Mouse (Mus musculus) intestine, embryonic 16.5 days (tissue): ENCODE measurements at regions not wholly inside any gene's neighbourhood (a gene's known extent, or its start where the extent isn't known, plus 50 kb on each side); places are given as distances from the start of the nearest gene placed in this dataset.
"Not testable (repeated sequence)": the region's sequence is repeated elsewhere in the genome, so short reads cannot be mapped to it uniquely, and the experiment has no call there.

Source experiments
- ATAC-seq: fragments of 200-750 bp; cut with Nextera tagmentation; 2 replicates; pipeline ENCODE4 v1.8.0; 2017; ENCODE audit warnings: moderate TSS enrichment, moderate library complexity
- H3K27ac ChIP-seq: fragments of 300-500 bp; sonication (generic); 2 replicates; pipeline ENCODE4 v1.5.1; 2014; ENCODE audit warnings: mild to moderate bottlenecking, low read length
- H3K27me3 ChIP-seq: fragments of 300-500 bp; sonication (generic); replicated peaks from 2 replicates; pipeline ENCODE4 v1.6.1; 2014; ENCODE audit warnings: low read length, control low read depth, mixed read lengths; ENCODE audit not compliant: control insufficient read depth, insufficient read depth
- H3K36me3 ChIP-seq: fragments of 300-500 bp; sonication (generic); 2 replicates; pipeline ENCODE4 v1.6.1; 2014; ENCODE audit warnings: low read length, control low read depth; ENCODE audit not compliant: control insufficient read depth, insufficient read depth
- H3K4me1 ChIP-seq: fragments of 300-500 bp; sonication (generic); 2 replicates; pipeline ENCODE4 v1.6.1; 2014; ENCODE audit warnings: low read length, control low read depth, mixed read lengths; ENCODE audit not compliant: control insufficient read depth, insufficient read depth
- H3K4me2 ChIP-seq: fragments of 300-500 bp; sonication (generic); 2 replicates; pipeline ENCODE4 v1.6.1; 2014; ENCODE audit warnings: low read depth, low read length, control low read depth
- H3K4me3 ChIP-seq: fragments of 300-500 bp; sonication (generic); 2 replicates; pipeline ENCODE4 v1.5.1; 2014; ENCODE audit warnings: mild to moderate bottlenecking, low read length
- H3K9ac ChIP-seq: fragments of 300-500 bp; sonication (generic); 2 replicates; pipeline ENCODE4 v1.6.1; 2014; ENCODE audit warnings: low read depth, low read length
- H3K9me3 ChIP-seq: fragments of 300-500 bp; sonication (generic); 2 replicates; pipeline ENCODE4 v1.6.1; 2016; ENCODE audit warnings: low read length, control low read depth; ENCODE audit not compliant: control insufficient read depth
- WGBS: fragments of 180-500 bp; shearing (Covaris S2); extraction: QIAGEN DNeasy Blood & Tissue Kit; methylation state at CpG from one replicate; pipeline ENCODE4 v1.1.7; 2014; 5-methylcytosine and 5-hydroxymethylcytosine counted together

GRCm38 (mm10) chr7:73688451-73688850 lies 51.7 kb upstream of the Fam174b start:
- WGBS, result 77% methylated on average over 7 of the region's 7 CpGs
- Histone ChIP-seq H3K4me2 (no peak overlapping the region), H3K9ac (no peak overlapping the region), H3K9me3 (no peaks in the 10 kb centered on the region), H3K4me3 (no peak overlapping the region), H3K27me3 (no peaks in the 10 kb centered on the region), H3K36me3 (no peaks in the 10 kb centered on the region), H3K27ac (no peak overlapping the region), H3K4me1 (no peaks in the 10 kb centered on the region)
- no peak for ATAC-seq

DNA sequence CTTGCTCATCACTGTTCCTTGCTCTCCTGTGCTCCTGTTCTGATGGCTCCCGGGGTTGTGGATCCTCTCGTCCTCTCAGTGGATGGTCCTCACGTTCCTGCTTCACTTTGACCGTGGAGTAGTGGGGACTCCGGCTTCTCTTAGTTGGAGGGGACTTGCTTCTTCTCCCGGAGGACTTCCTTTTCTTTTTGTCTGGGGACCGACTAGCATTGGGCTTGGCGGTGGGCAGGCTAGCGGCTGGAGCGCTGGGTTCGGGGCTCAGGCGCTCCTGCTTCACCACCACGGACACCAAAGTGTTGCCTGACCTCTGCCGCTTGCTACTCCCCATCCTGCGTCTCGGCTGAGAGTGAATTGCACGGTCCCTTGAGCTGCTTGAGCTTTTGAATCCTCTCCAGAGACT lies 53.9 kb upstream of the Fam174b start:
- 95% methylated on average over 15 of the region's 17 CpGs for WGBS
- ATAC-seq, H3K27me3 ChIP-seq, H3K9me3 ChIP-seq, H3K4me2 ChIP-seq, H3K36me3 ChIP-seq, H3K4me1 ChIP-seq, H3K9ac ChIP-seq, H3K27ac ChIP-seq, H3K4me3 ChIP-seq: not testable (repeated sequence)

GRCm38 (mm10) chr7:73682756-73683155 lies 57.3 kb upstream of the Fam174b start:
- Histone ChIP-seq H3K4me3 (no peak overlapping the region), H3K9ac (no peak overlapping the region), H3K36me3 (no peaks in the 10 kb centered on the region), H3K9me3 (no peaks in the 10 kb centered on the region), H3K4me2 (no peak overlapping the region), H3K27ac (no peak overlapping the region), H3K4me1 (no peaks in the 10 kb centered on the region), H3K27me3 (no peaks in the 10 kb centered on the region)
- WGBS, result 71% methylated on average over 5 of the region's 5 CpGs
- no peak for ATAC-seq

GRCm38 (mm10) chr7:73670598-73670997 lies 69.5 kb upstream of the Fam174b start:
- ATAC-seq, result no peak
- no peaks in the 10 kb centered on the region for H3K36me3 ChIP-seq
- H3K4me1 ChIP-seq, result 0 out of 2 replicates have a peak, but pooled peaks cover 3% of the 10 kb centered on the region
- no peak overlapping the region for H3K4me2 ChIP-seq
- no peaks in the 10 kb centered on the region for H3K27me3 ChIP-seq
- no peak overlapping the region for H3K27ac ChIP-seq
- no peak overlapping the region for H3K4me3 ChIP-seq
- WGBS, result 24% methylated on average over 4 of the region's 4 CpGs
- no peaks in the 10 kb centered on the region for H3K9me3 ChIP-seq
- no peak overlapping the region for H3K9ac ChIP-seq

GRCm38 (mm10) chr7:73668791-73669190 lies 71.3 kb upstream of the Fam174b start:
- H3K27me3 ChIP-seq, result no peaks in the 10 kb centered on the region
- ATAC-seq, result no peak
- H3K27ac ChIP-seq, result no peak overlapping the region
- H3K36me3 ChIP-seq, result no peaks in the 10 kb centered on the region
- H3K9me3 ChIP-seq, result no peaks in the 10 kb centered on the region
- no peak overlapping the region for H3K4me2 ChIP-seq
- 0 out of 2 replicates have a peak, but pooled peaks cover 3% of the 10 kb centered on the region for H3K4me1 ChIP-seq
- WGBS, result 76% methylated on average over 2 of the region's 2 CpGs
- no peak overlapping the region for H3K9ac ChIP-seq
- no peak overlapping the region for H3K4me3 ChIP-seq

DNA sequence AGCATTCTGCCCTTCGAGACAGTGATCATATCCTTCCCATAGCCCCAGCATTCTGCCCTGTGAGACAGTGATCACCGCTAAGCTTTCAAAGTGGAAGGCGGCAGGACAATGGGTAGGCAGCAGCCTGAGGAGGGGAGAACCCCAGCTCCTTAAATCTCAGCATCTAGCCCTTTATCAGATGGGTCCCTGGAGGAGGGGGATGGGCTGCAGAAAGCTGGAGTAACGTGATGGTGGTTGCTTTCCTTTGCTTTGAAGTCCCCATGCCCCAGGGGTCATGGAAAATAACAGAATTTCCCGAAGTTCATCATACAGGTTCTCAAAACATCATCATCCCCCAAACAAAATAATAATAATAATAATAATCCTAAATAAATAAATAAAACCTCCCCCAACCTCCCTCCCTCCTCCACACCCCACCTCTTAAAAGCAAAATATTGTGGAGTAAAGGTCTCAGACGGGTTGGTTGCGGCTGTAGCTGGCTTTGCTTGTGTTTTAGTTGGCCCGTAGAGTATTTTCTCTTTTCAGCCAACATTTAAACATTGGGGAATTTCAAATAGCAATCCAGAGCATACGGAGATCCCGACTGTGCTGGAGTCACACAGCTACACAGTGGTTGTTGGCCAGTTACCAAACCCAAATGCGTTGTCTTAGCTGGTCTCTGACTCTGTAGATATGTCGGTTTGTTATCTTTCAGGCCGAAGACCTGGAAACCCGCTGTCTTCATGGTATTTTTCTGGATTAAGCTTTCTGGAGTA lies 73.0 kb upstream of the Fam174b start:
- Histone ChIP-seq H3K4me3 (no peak overlapping the region), H3K9ac (no peak overlapping the region), H3K4me1 (0 out of 2 replicates have a peak, but pooled peaks cover 3% of the 10 kb centered on the region), H3K36me3 (no peaks in the 10 kb centered on the region), H3K27ac (no peak overlapping the region), H3K4me2 (no peak overlapping the region), H3K9me3 (no peaks in the 10 kb centered on the region), H3K27me3 (no peaks in the 10 kb centered on the region)
- 66% methylated on average over 14 of the region's 14 CpGs for WGBS
- ATAC-seq, result no peak

- Histone ChIP-seq H3K9me3 (no peaks in the 10 kb centered on the region), H3K27me3 (no peaks in the 10 kb centered on the region), H3K4me3 (no peak overlapping the region), H3K4me2 (no peak overlapping the region), H3K9ac (no peak overlapping the region), H3K36me3 (no peaks in the 10 kb centered on the region), H3K27ac (no peak overlapping the region), H3K4me1 (0 out of 2 replicates have a peak, but pooled peaks cover 3% of the 10 kb centered on the region)
- no peak for ATAC-seq
- WGBS, result 68% methylated on average over 6 of the region's 6 CpGs
Observed at GRCm38 (mm10) chr7:73664962-73665361, 75.1 kb upstream of the Fam174b start.

DNA sequence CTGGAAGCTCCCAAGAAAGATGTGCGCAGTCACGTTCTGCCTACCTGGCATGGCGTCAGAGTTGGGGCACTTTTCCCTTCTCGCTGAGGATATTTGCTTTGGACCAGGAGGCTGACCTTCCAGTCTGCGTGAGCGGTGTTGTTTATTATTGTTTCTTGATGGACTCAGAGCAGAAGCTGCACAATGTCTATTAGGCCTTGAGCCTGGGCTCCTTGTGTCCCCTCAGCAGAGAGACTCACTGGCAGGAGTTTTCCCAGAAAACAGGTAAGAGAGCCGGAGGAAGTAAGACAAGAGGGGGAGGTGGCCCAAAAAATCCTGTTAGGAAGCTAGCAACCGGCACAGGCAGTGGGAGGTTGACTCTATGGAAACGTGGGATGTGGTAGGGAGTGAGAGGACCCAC lies 77.6 kb upstream of the Fam174b start:
- H3K4me1 ChIP-seq, result 0 out of 2 replicates have a peak, but pooled peaks cover 3% of the 10 kb centered on the region
- no peak overlapping the region for H3K4me2 ChIP-seq
- H3K27me3 ChIP-seq, result no peaks in the 10 kb centered on the region
- no peak overlapping the region for H3K27ac ChIP-seq
- WGBS, result 71% methylated on average over 9 of the region's 9 CpGs
- no peak overlapping the region for H3K9ac ChIP-seq
- no peak overlapping the region for H3K4me3 ChIP-seq
- ATAC-seq, result no peak
- H3K9me3 ChIP-seq, result no peaks in the 10 kb centered on the region
- no peaks in the 10 kb centered on the region for H3K36me3 ChIP-seq

- no peak overlapping the region for H3K4me3 ChIP-seq
- H3K9me3 ChIP-seq, result no peaks in the 10 kb centered on the region
- H3K27ac ChIP-seq, result no peak overlapping the region
- no peak for ATAC-seq
- no peak overlapping the region for H3K4me2 ChIP-seq
- no peaks in the 10 kb centered on the region for H3K27me3 ChIP-seq
- 0 out of 2 replicates have a peak, but pooled peaks cover 2% of the 10 kb centered on the region for H3K4me1 ChIP-seq
- H3K9ac ChIP-seq, result no peak overlapping the region
- H3K36me3 ChIP-seq, result no peaks in the 10 kb centered on the region
- 89% methylated on average over 3 of the region's 3 CpGs for WGBS
Observed at GRCm38 (mm10) chr7:73661901-73662300, 78.2 kb upstream of the Fam174b start.

DNA sequence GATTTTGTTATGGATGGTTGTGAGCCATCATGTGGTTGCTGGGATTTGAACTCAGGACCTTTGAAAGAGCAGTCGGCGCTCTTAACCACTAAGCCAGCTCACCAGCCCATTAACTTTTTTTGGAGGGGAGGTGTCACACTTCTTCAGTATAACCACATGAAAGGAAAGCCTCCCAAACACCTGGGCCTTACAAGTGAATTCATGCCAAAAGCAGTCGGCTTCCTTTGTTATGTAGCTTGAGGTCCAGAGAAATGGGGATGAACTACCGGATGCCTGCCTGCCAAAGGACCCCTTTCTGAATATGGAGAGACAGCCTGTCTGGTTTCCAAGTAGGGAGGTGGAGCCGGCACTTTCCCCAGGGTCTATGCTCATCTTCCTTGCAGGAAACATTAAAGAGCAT lies 80.6 kb upstream of the Fam174b start:
- ATAC-seq, result no peak
- no peak overlapping the region for H3K4me3 ChIP-seq
- H3K9me3 ChIP-seq, result no peaks in the 10 kb centered on the region
- 81% methylated on average over 5 of the region's 5 CpGs for WGBS
- no peaks in the 10 kb centered on the region for H3K27me3 ChIP-seq
- H3K9ac ChIP-seq, result no peak overlapping the region
- H3K36me3 ChIP-seq, result no peaks in the 10 kb centered on the region
- no peak overlapping the region for H3K4me2 ChIP-seq
- no peaks in the 10 kb centered on the region for H3K4me1 ChIP-seq
- H3K27ac ChIP-seq, result no peak overlapping the region
